Mouse (Mus musculus) bone marrow, adult 2 months (tissue): ENCODE results near the gene Ide. TPM values are rescaled to one million over a fixed set of nuclear protein-coding genes. Genes with fewer than 3 reads are reported as not detected.

Experiments used
- H3K27ac ChIP-seq: fragments of 200-500 bp; 2 replicates; pipeline ENCODE4 v1.5.1; 2012; ENCODE audit warnings: low read depth, mild to moderate bottlenecking, control low read depth, inconsistent platforms, low read length; ENCODE audit not compliant: control insufficient read depth, poor library complexity, insufficient read depth
- H3K4me1 ChIP-seq: fragments of 200-500 bp; 2 replicates; pipeline ENCODE4 v1.6.1; 2011; ENCODE audit warnings: low read length; ENCODE audit not compliant: control insufficient read depth, insufficient read depth
- H3K4me3 ChIP-seq: fragments of 200-500 bp; replicated peaks from 2 replicates; pipeline ENCODE3; 2011; ENCODE audit warnings: mild to moderate bottlenecking, low read depth, low read length, control low read depth; ENCODE audit not compliant: control insufficient read depth
- CTCF ChIP-seq: fragments of 200-500 bp; IDR thresholded peaks from 2 replicates; pipeline ENCODE4 v1.5.1; 2011; ENCODE audit warnings: low read length, control low read depth; ENCODE audit not compliant: control insufficient read depth, insufficient read depth
- POLR2A ChIP-seq: fragments of 200-500 bp; IDR thresholded peaks from 2 replicates; pipeline ENCODE4 v1.6.1; 2011; ENCODE audit warnings: low read depth, mild to moderate bottlenecking, control low read depth, low read length, borderline replicate concordance; ENCODE audit not compliant: control insufficient read depth
- WGBS: fragments of 180-500 bp; shearing (Covaris S2); methylation state at CpG from one replicate; pipeline ENCODE4 v1.1.7; 2018; 5-methylcytosine and 5-hydroxymethylcytosine counted together
- polyA plus RNA-seq: library from polyadenylated mRNA; stranded (reverse); fragments of >200 nt; gene quantifications from 2 replicates; pipeline ENCODE4 v1.2.4, GENCODE M21; 2011; ENCODE audit warnings: low replicate concordance; ENCODE audit not compliant: missing spikeins, insufficient read depth, insufficient read length

The Ide gene
- polyA plus RNA-seq, 1 experiment, result 11.1 TPM

GRCm38 (mm10) chr19:37327216-37327615, 10.4 kb downstream of the Ide start:
- Histone ChIP-seq H3K4me1 (no peaks in the 10 kb centered on the region), H3K27ac (no peak overlapping the region), H3K4me3 (no peak overlapping the region)
- WGBS, result 90% methylated on average over 5 of the region's 5 CpGs
- TF ChIP-seq CTCF (no peak), POLR2A (no peak)

GRCm38 (mm10) chr19:37323566-37323965, 14.1 kb downstream of the Ide start:
- 50% methylated on average over 3 of the region's 3 CpGs for WGBS
- Histone ChIP-seq H3K27ac (no peak overlapping the region), H3K4me3 (no peak overlapping the region), H3K4me1 (no peaks in the 10 kb centered on the region)
- TF ChIP-seq POLR2A (no peak), CTCF (no peak)

- H3K27ac ChIP-seq, result no peak overlapping the region
- no peaks in the 10 kb centered on the region for H3K4me1 ChIP-seq
- TF ChIP-seq CTCF, result no peak
- TF ChIP-seq POLR2A, result no peak
- 62% methylated on average over 16 of the region's 16 CpGs for WGBS
- H3K4me3 ChIP-seq, result no peak overlapping the region
These were observed 16.6 kb downstream of the Ide start for GRCm38 (mm10) chr19:37320802-37321619.

GRCm38 (mm10) chr19:37317359-37317758, 20.3 kb downstream of the Ide start:
- WGBS, result 85% methylated on average over 4 of the region's 4 CpGs
- Histone ChIP-seq H3K4me3 (no peak overlapping the region), H3K27ac (no peak overlapping the region), H3K4me1 (no peaks in the 10 kb centered on the region)
- TF ChIP-seq POLR2A (no peak), CTCF (no peak)

- WGBS, result 88% methylated on average over 9 of the region's 9 CpGs
- H3K4me3 ChIP-seq, result no peak overlapping the region
- no peak overlapping the region for H3K27ac ChIP-seq
- H3K4me1 ChIP-seq, result no peaks in the 10 kb centered on the region
- no peak for TF ChIP-seq POLR2A
- no peak for TF ChIP-seq CTCF
These were observed 22.6 kb downstream of the Ide start for GRCm38 (mm10) chr19:37315091-37315490.

- WGBS, result 87% methylated on average over 6 of the region's 6 CpGs
- H3K27ac ChIP-seq, result no peak overlapping the region
- TF ChIP-seq CTCF, result no peak
- no peak for TF ChIP-seq POLR2A
- H3K4me1 ChIP-seq, result no peaks in the 10 kb centered on the region; the same call in 1 of the 2 replicates
- no peak overlapping the region for H3K4me3 ChIP-seq
These were observed 26.2 kb downstream of the Ide start for GRCm38 (mm10) chr19:37311426-37311825.

- no peak for TF ChIP-seq POLR2A
- TF ChIP-seq CTCF, result no peak
- 85% methylated on average over 4 of the region's 4 CpGs for WGBS
- no peak overlapping the region for H3K27ac ChIP-seq
- no peak overlapping the region for H3K4me3 ChIP-seq
- no peaks in the 10 kb centered on the region; the same call in 1 of the 2 replicates for H3K4me1 ChIP-seq
These were observed 27.5 kb downstream of the Ide start for GRCm38 (mm10) chr19:37310133-37310532.

GRCm38 (mm10) chr19:37308941-37309340, 28.7 kb downstream of the Ide start:
- 84% methylated on average over 7 of the region's 7 CpGs for WGBS
- Histone ChIP-seq H3K27ac (no peak overlapping the region), H3K4me3 (no peak overlapping the region), H3K4me1 (no peaks in the 10 kb centered on the region; the same call in 1 of the 2 replicates)
- no peak for TF ChIP-seq POLR2A
- TF ChIP-seq CTCF, result no peak

GRCm38 (mm10) chr19:37307826-37308545, 29.7 kb downstream of the Ide start:
- H3K4me1 ChIP-seq, result no peaks in the 10 kb centered on the region; the same call in 1 of the 2 replicates
- WGBS, result 60% methylated on average over 6 of the region's 6 CpGs
- TF ChIP-seq POLR2A (no peak), CTCF (no peak)
- no peak overlapping the region for H3K4me3 ChIP-seq
- H3K27ac ChIP-seq, result no peak overlapping the region
